Mouse (Mus musculus) frontal cortex, postnatal 25 days (tissue): Measurements from ENCODE around the gene Atp13a3.

Source experiments
- DNase-seq, 2 experiments: peaks; one replicate each; pipeline ENCODE4 v3.0.0; 2022; ENCODE audit warnings: low spot score in 2 of 2

Gene Atp13a3

GRCm38 (mm10) chr16:30278406-30278805 is 127.4 kb downstream of the Atp13a3 start:
- DNase-seq: no peak

- DNase-seq: no peak
Measured at GRCm38 (mm10) chr16:30275558-30276340, 130.0 kb downstream of the Atp13a3 start.

GRCm38 (mm10) chr16:30273065-30273464 is 132.7 kb downstream of the Atp13a3 start:
- no peak for DNase-seq

DNA sequence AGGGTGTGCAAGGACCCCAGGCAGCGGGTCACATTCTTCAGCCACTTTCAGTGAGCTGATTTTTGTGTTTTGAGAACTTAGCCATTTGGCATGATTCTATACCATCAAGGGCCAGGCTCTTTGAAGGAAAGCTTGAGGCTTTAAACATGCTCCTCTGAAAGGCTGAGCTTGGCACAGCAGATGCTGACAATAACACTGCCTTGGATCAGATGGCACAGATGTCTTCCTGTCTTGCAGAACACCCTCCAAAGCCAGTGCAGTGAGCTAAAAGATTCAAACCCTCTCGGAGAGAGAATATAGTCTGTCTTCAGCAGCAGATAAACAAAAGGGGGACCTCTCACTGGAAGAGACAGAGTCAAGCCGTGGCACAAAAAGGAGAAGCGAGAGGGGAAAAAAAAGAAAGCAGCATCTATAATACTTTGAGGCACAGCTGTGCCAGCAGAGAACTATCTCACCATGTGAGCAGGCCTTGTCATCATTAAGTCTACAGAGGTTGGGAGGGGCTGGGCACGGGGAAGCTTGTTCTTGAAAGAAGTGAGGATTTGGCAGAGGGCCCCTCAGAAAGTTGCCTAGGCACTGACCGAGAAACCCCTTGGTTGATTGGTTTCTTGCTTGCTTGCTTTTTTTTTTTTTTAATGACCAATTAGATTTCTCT is 133.7 kb downstream of the Atp13a3 start:
- DNase-seq: no peak

GRCm38 (mm10) chr16:30271223-30271761 is 134.5 kb downstream of the Atp13a3 start:
- DNase-seq: no peak

GRCm38 (mm10) chr16:30267359-30267758 is 138.4 kb downstream of the Atp13a3 start, which contains the start of gene Cpn2:
Gene Cpn2 (minus strand): TSS chr16:30267499.
- no peak for DNase-seq

GRCm38 (mm10) chr16:30266561-30266960 is 139.2 kb downstream of the Atp13a3 start:
- DNase-seq: no peak

- DNase-seq: no peak
Measured at GRCm38 (mm10) chr16:30265611-30266010, 140.2 kb downstream of the Atp13a3 start.

DNA sequence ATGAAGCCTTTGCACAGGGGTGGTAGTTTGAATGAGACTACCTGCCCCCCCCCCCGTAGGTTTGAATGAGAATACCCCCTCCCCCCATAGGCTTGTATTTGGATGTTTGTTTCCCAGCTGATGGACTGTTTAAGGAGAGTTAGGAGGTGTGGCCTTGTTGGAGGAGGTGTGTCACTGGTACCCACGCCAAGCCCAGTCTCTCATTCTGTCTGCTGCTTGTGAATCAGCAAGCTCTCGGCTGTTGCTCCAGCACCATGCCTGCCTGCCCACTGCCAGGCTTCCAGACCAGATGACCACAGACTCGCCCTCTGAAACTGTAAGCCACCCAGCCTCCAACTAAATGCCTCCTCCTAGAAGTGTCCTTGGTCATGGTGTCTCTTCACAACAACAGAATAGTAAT is 142.6 kb downstream of the Atp13a3 start:
- DNase-seq: no peak

DNA sequence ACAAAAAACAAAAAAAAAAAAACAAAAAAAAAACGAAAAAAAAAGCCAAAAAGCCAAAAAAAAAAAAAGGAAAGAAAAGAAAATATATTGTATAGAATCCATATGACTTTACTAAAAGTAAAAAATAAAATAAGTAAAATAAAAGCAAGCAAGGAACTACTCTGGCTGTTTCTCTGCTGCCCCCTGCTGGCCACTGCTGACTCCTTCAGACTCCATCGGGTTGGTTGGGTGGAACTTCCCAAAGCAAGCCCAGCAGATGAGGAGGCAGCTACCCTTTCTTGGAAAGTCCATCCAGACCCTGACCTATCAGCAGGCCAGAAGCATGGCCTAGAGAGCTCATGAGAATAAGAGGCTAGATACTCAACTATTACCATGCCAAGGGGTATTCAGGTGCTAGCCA is 143.1 kb downstream of the Atp13a3 start:
- peak; percentile 54 to 60 for DNase-seq
